8 mouse cellular contexts compared by ENCODE assay signal in the genomic region with DNA sequence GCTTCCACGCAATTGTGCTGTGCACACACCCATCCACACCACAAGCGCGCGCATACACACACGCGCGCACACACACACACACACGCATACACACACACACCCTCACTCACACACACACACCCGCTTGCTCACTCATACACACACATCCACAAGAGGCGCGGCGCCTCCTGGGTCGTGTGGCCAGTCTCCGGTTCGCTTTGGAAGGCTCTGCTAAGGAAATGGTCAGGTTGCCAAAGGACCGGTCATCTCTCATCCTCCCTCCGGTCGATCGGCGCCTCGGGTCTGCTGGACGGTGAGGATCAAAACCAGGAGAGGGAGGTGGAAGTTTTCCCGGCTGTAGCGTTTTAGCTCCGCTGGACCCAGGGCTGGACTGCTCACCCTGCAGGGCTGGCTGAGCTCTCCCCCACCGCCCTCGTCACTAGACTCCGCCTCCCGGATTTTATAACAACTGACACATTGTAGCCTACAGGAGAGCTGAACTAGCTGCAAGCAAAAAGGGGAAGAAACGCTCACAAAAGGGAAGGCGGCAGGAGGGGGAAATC. TPM values are rescaled to one million over a fixed set of nuclear protein-coding genes. Genes with fewer than 3 reads are reported as not detected.
DNase-seq lines count a peak whose midpoint lies in the region; ATAC-seq and TF ChIP-seq lines count a peak whose summit lies in the region.

A gene (minus strand): TSS at position 372 of the 542 bp plus-strand sequence.

- H3K9ac ChIP-seq in heart, embryonic 13.5 days, result peak within 1 kb of the TSS; percentile 81
- peak within 1 kb of the TSS; percentile 59; the same call in 1 of the 2 replicates for H3K9ac ChIP-seq in liver, embryonic 11.5 days (ENCODE audit: low read depth, low read length)
- H3K9ac ChIP-seq in stomach, embryonic 14.5 days (replicated peaks; ENCODE audit: low read depth, low read length), result peak within 1 kb of the TSS; percentile 57

- H3K4me2 ChIP-seq in heart, embryonic 13.5 days, result peak within 1 kb of the TSS; percentile 86
- peak within 1 kb of the TSS; percentile 94 for H3K4me2 ChIP-seq in liver, embryonic 11.5 days
- peak within 1 kb of the TSS; percentile 75 for H3K4me2 ChIP-seq in myocyte (ENCODE audit: low read depth)
- H3K4me2 ChIP-seq in stomach, embryonic 14.5 days (replicated peaks; ENCODE audit: low read depth, low read length), result peak within 1 kb of the TSS; percentile 75

- H3K36me3 ChIP-seq in heart, embryonic 13.5 days, result no peaks in the 10 kb centered on the region
- no peaks in the 10 kb centered on the region for H3K36me3 ChIP-seq in liver, embryonic 11.5 days (ENCODE audit: control insufficient read depth, insufficient read depth, low read length)
- no peaks in the 10 kb centered on the region for H3K36me3 ChIP-seq in myocyte (ENCODE audit: control insufficient read depth, insufficient read depth)
- H3K36me3 ChIP-seq in stomach, embryonic 14.5 days (ENCODE audit: control insufficient read depth, insufficient read depth, low read length), result no peaks in the 10 kb centered on the region

- WGBS in heart, embryonic 13.5 days, result 1% methylated on average over 31 of the region's 31 CpGs
- WGBS in liver, embryonic 11.5 days, result under 1% methylated on average over 31 of the region's 31 CpGs
- WGBS in stomach, embryonic 14.5 days, result under 1% methylated on average over 31 of the region's 31 CpGs

- no peaks in the 10 kb centered on the region for H3K9me3 ChIP-seq in heart, embryonic 13.5 days
- no peaks in the 10 kb centered on the region for H3K9me3 ChIP-seq in liver, embryonic 11.5 days (ENCODE audit: control insufficient read depth, low read length)
- no peaks in the 10 kb centered on the region for H3K9me3 ChIP-seq in stomach, embryonic 14.5 days (ENCODE audit: control insufficient read depth, low read depth, low read length)

- peak within 1 kb of the TSS; percentile 63 for H3K27ac ChIP-seq in bone marrow macrophage, adult 2 months (ENCODE audit: insufficient read depth, low read depth, low read length)
- peak within 1 kb of the TSS; percentile 53 for H3K27ac ChIP-seq in embryonic fibroblast, embryonic 13.5 days (ENCODE audit: insufficient read depth, low read length)
- peak within 1 kb of the TSS; percentile 64 for H3K27ac ChIP-seq in heart, embryonic 13.5 days (replicated peaks)
- H3K27ac ChIP-seq in liver, embryonic 11.5 days (ENCODE audit: low read depth, low read length), result peak within 1 kb of the TSS; percentile 52; the same call in 1 of the 2 replicates
- H3K27ac ChIP-seq in stomach, embryonic 14.5 days (ENCODE audit: low read length), result peak within 1 kb of the TSS; percentile 70

- peak within 1 kb of the TSS; percentile 7 for H3ac ChIP-seq in myocyte (ENCODE audit: control insufficient read depth, insufficient read length)

- peaks cover 24% of the 10 kb centered on the region for H3K4me1 ChIP-seq in bone marrow macrophage, adult 2 months (ENCODE audit: control insufficient read depth, insufficient read depth, low read length)
- peaks cover 14% of the 10 kb centered on the region for H3K4me1 ChIP-seq in embryonic fibroblast, embryonic 13.5 days (ENCODE audit: control insufficient read depth, insufficient read depth, low read length)
- peaks cover 34% of the 10 kb centered on the region for H3K4me1 ChIP-seq in heart, embryonic 13.5 days
- H3K4me1 ChIP-seq in liver, embryonic 11.5 days (replicated peaks; ENCODE audit: control insufficient read depth, insufficient read depth, low read length), result peaks cover 14% of the 10 kb centered on the region
- peaks cover 11% of the 10 kb centered on the region; the same call in 1 of the 2 replicates for H3K4me1 ChIP-seq in stomach, embryonic 14.5 days (ENCODE audit: control insufficient read depth, insufficient read depth, low read length)

- peaks cover 12% of the 10 kb centered on the region for H3K27me3 ChIP-seq in heart, embryonic 13.5 days (replicated peaks)
- H3K27me3 ChIP-seq in liver, embryonic 11.5 days (replicated peaks; ENCODE audit: control insufficient read depth, insufficient read depth, low read length), result no peaks in the 10 kb centered on the region
- H3K27me3 ChIP-seq in myocyte (ENCODE audit: control insufficient read depth, insufficient read depth, insufficient read length), result no peaks in the 10 kb centered on the region
- H3K27me3 ChIP-seq in stomach, embryonic 14.5 days (ENCODE audit: control insufficient read depth, insufficient read depth, low read length), result no peaks in the 10 kb centered on the region

- TF ChIP-seq CTCF in bone marrow macrophage, adult 2 months (IDR thresholded peaks at IDR 0.05; ENCODE audit: low read depth, low read length), result no peak
- TF ChIP-seq CTCF in embryonic fibroblast, embryonic 13.5 days (IDR thresholded peaks at IDR 0.05; ENCODE audit: borderline replicate concordance, insufficient read depth, low read length), result no peak

- peak; percentile 59; the same call in 1 of the 2 replicates for ATAC-seq in heart, embryonic 13.5 days (ENCODE audit: extremely low read depth, insufficient number of reproducible peaks, low FRiP score, low TSS enrichment)
- peak; percentile 90 for ATAC-seq in liver, embryonic 11.5 days (replicated peaks; ENCODE audit: low FRiP score)
- peak; percentile 89 for ATAC-seq in stomach, embryonic 14.5 days (ENCODE audit: insufficient number of reproducible peaks, insufficient read depth, low FRiP score, low read depth)

- no peak for TF ChIP-seq POLR2A in bone marrow macrophage, adult 2 months (IDR thresholded peaks at IDR 0.05; ENCODE audit: borderline replicate concordance, low read depth, low read length)
- TF ChIP-seq POLR2A in embryonic fibroblast, embryonic 13.5 days (IDR thresholded peaks at IDR 0.05; ENCODE audit: low read depth, low read length), result peak; percentile 65
- no peak for TF ChIP-seq POLR2A in myocyte (IDR thresholded peaks at IDR 0.05; ENCODE audit: insufficient read length, low read depth)

- peak; percentile 63 for DNase-seq in 416B (ENCODE audit: low read depth)
- peak; percentile 86 for DNase-seq in kidney, postnatal 10 days
- peak; percentile 78 for DNase-seq in liver, embryonic 11.5 days (ENCODE audit: low spot score)

- H3K79me2 ChIP-seq in myocyte (ENCODE audit: control insufficient read depth, insufficient read depth), result peaks cover 30% of the 10 kb centered on the region

- peak within 1 kb of the TSS; percentile 91 for H3K4me3 ChIP-seq in bone marrow macrophage, adult 2 months (ENCODE audit: insufficient read depth, low read length)
- peak within 1 kb of the TSS; percentile 54 for H3K4me3 ChIP-seq in embryonic fibroblast, embryonic 13.5 days (ENCODE audit: insufficient read depth, low read length)
- peak within 1 kb of the TSS; percentile 63 for H3K4me3 ChIP-seq in heart, embryonic 13.5 days
- peak within 1 kb of the TSS; percentile 65 for H3K4me3 ChIP-seq in liver, embryonic 11.5 days (ENCODE audit: low read depth, low read length)
- H3K4me3 ChIP-seq in myocyte, result peak within 1 kb of the TSS; percentile 76
- H3K4me3 ChIP-seq in stomach, embryonic 14.5 days (ENCODE audit: low read depth, low read length), result peak within 1 kb of the TSS; percentile 69

TF ChIP-seq in myocyte, 11 proteins besides CTCF, POLR2A, EP300 and RAD21:
- TF ChIP-seq TCF3 (IDR thresholded peaks at IDR 0.05; ENCODE audit: insufficient read length, low read depth) (no peak), POLR2AphosphoS2 (IDR thresholded peaks at IDR 0.05; ENCODE audit: insufficient read length, low read depth) (peak; percentile 38), MYOG (IDR thresholded peaks at IDR 0.05; ENCODE audit: control insufficient read depth in 1 of 3, insufficient read depth in 1 of 3, insufficient read length in 2 of 3, low read depth in 2 of 3) (peak in 1 of 3 experiments; percentile 24), REST (IDR thresholded peaks at IDR 0.05; ENCODE audit: insufficient read depth, insufficient read length) (no peak)

RNA-seq across cellular contexts. Expression of the gene that starts here (rescaled TPM):
- 2.3 and 2.9 TPM in 2 replicates for polyA plus RNA-seq in bone marrow macrophage, adult 2 months (2012; ENCODE audit: insufficient read depth, insufficient read length, missing spikeins)
- polyA plus RNA-seq in embryonic fibroblast, embryonic 13.5 days (2011; ENCODE audit: insufficient read length, low read depth, missing spikeins), result 16.4 and 19.6 TPM in 2 replicates
- polyA plus RNA-seq in heart, embryonic 13.5 days (2015; fragmentation: Nextera tagmentation; extraction: Ambion mirVana), result 0.60 and 1.0 TPM in 2 replicates
- 2.3 and 3.5 TPM in 2 replicates for polyA plus RNA-seq in liver, embryonic 11.5 days (2014; fragmentation: Nextera tagmentation; extraction: Ambion mirVana)
- polyA plus RNA-seq in myocyte (2012; fragmentation: generic; extraction: Trizol), result 6.9 TPM
- 13.3 and 15.3 TPM in 2 replicates for polyA plus RNA-seq in stomach, embryonic 14.5 days (2014; fragmentation: Nextera tagmentation; extraction: Ambion mirVana)

Comparison
In these comparisons a context has a peak if more than half of its experiments do, and no peak if none do; other contexts are left out.
1. Peak in every context shown above with its lines: DNase-seq, ATAC-seq, H3K4me3 ChIP-seq and H3K27ac ChIP-seq.